Mouse (Mus musculus) stomach, embryonic 16.5 days (tissue): ENCODE data around the gene Magix. TPM values are rescaled to one million over a fixed set of nuclear protein-coding genes. Genes with fewer than 3 reads are reported as not detected.
A peak's percentile ranks its signal among the peaks of the same experiment; 100 is the strongest.

Experiments used
- ATAC-seq: fragments of 200-750 bp; cut with Nextera tagmentation; 2 replicates; pipeline ENCODE4 v1.8.0; 2017; ENCODE audit warnings: moderate number of reproducible peaks, moderate TSS enrichment; ENCODE audit not compliant: insufficient read depth, low FRiP score
- H3K27ac ChIP-seq: fragments of 300-500 bp; sonication (generic); 2 replicates; pipeline ENCODE4 v1.5.1; 2014; ENCODE audit warnings: low read length
- H3K27me3 ChIP-seq: fragments of 300-500 bp; sonication (generic); 2 replicates; pipeline ENCODE4 v1.6.1; 2014; ENCODE audit warnings: low read length, control low read depth, mixed read lengths; ENCODE audit not compliant: control insufficient read depth, insufficient read depth
- H3K36me3 ChIP-seq: fragments of 300-500 bp; sonication (generic); 2 replicates; pipeline ENCODE4 v1.6.1; 2014; ENCODE audit warnings: low read length; ENCODE audit not compliant: control insufficient read depth, insufficient read depth
- H3K4me1 ChIP-seq: fragments of 300-500 bp; sonication (generic); 2 replicates; pipeline ENCODE4 v1.6.1; 2014; ENCODE audit warnings: low read length, control low read depth, mixed read lengths; ENCODE audit not compliant: control insufficient read depth, insufficient read depth
- H3K4me2 ChIP-seq: fragments of 300-500 bp; sonication (generic); 2 replicates; pipeline ENCODE4 v1.6.1; 2014; ENCODE audit warnings: low read depth, low read length, mixed read lengths
- H3K4me3 ChIP-seq: fragments of 300-500 bp; sonication (generic); replicated peaks from 2 replicates; pipeline ENCODE4 v1.5.1; 2014; ENCODE audit warnings: mild to moderate bottlenecking, low read length
- H3K9ac ChIP-seq: fragments of 300-500 bp; sonication (generic); 2 replicates; pipeline ENCODE4 v1.6.1; 2014; ENCODE audit warnings: low read length
- H3K9me3 ChIP-seq: fragments of 300-500 bp; sonication (generic); replicated peaks from 2 replicates; pipeline ENCODE4 v1.6.1; 2016; ENCODE audit warnings: low read length, control low read depth; ENCODE audit not compliant: control insufficient read depth
- WGBS: fragments of 180-500 bp; shearing (Covaris S2); extraction: QIAGEN DNeasy Blood & Tissue Kit; methylation state at CpG from one replicate; pipeline ENCODE4 v1.1.7; 2014; 5-methylcytosine and 5-hydroxymethylcytosine counted together
- polyA plus RNA-seq: library from polyadenylated mRNA; unstranded; fragments of >200 nt; fragmentation: Nextera tagmentation; extraction: Ambion mirVana; gene quantifications from 2 replicates; pipeline ENCODE4 v1.2.1, GENCODE M21; 2015

The Magix gene
- polyA plus RNA-seq, 1 experiment from 2014 or later, result 0.87 TPM

DNA sequence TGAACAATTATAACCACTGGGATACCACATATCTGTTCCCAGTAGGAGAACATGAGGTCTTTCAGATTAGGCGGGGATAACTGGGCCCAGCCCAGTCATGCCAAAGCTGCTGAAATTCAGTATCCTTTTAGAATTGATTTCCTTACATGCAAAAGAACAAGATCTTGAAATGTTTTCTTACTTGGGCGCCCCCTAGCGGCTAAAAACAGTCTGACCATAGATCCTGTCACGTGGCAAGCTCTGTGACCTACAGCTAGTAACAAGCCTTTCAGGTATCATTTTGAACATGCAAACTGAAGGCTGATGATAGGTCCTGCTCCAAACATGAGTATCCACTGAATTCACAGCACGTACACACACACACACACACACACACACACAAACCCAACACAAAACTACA, 35.7 kb downstream of the Magix start:
- H3K27ac ChIP-seq, result no peak overlapping the region
- no peak overlapping the region for H3K9ac ChIP-seq
- H3K4me1 ChIP-seq, result no peaks in the 10 kb centered on the region
- H3K4me2 ChIP-seq, result no peak overlapping the region
- no peaks in the 10 kb centered on the region for H3K9me3 ChIP-seq
- WGBS, result 10% methylated on average over 5 of the region's 5 CpGs
- H3K4me3 ChIP-seq, result no peak overlapping the region
- H3K36me3 ChIP-seq, result no peaks in the 10 kb centered on the region
- ATAC-seq, result no peak
- no peaks in the 10 kb centered on the region for H3K27me3 ChIP-seq

DNA sequence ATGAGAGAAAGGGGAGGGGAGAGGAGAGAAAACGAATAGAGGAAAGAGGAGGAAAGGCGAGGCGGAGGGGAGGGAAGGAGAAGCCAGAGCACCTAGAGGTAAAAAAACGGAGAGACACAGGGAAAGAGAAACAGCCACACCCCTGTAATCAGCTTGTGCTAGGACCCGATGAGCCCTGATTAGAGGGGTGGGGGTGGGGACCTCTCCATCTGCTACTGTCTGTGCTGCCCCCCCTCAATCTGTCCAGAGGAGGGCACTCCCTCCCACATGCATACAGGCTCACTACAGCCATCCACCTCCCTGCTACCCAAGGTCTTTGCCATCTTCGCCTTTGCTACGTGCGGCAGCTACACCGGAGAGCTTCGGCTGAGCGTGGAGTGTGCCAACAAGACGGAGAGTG, 40.3 kb downstream of the Magix start:
- no peak for ATAC-seq
- WGBS, result 26% methylated on average over 12 of the region's 12 CpGs
- Histone ChIP-seq H3K4me1 (no peaks in the 10 kb centered on the region), H3K9ac (no peak overlapping the region), H3K4me2 (no peak overlapping the region), H3K4me3 (no peak overlapping the region), H3K27me3 (peaks cover 5% of the 10 kb centered on the region; the same call in 1 of the 2 replicates), H3K36me3 (no peaks in the 10 kb centered on the region), H3K9me3 (no peaks in the 10 kb centered on the region), H3K27ac (no peak overlapping the region)

DNA sequence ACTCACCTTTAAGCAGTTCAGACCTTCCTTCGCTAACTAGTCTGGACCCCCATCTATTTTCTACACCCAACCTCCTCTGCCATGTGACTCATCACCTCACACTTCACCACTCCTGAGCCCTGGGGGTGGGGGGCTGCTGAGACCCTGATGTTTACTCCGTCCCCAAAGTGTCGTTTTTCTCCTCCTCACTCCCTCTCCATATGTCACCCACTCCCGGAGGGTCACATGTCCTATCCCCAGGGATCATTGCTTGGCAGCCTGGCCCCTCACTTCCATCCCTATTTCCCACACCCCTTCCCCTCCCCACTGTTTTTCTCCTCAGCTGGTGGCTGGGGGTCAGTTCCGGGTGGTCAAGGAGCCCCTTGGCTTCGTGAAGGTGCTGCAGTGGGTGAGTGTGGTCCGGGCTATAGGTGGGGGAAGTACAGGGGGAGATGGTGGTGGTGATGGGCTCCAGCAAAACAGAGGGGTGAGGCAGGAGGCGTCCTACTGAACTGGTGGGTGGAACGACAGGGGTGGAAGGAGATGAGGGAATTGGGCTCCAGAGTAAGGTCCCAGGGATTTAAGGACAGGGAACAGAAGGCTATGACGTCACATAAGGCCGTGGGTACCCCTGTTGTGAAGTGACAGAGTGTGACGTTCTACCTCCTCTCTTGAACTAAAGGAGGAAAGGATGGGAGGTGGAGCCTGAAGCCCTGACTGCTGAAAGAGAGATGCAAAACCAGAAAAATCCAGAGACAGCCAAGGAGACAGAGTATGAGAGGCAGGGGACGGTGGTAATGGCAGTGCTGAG, 41.3 kb downstream of the Magix start:
- Histone ChIP-seq H3K4me3 (no peak overlapping the region), H3K27me3 (peaks cover 5% of the 10 kb centered on the region; the same call in 1 of the 2 replicates), H3K4me1 (no peaks in the 10 kb centered on the region), H3K9ac (no peak overlapping the region), H3K36me3 (no peaks in the 10 kb centered on the region), H3K4me2 (peak overlapping the region; percentile 56), H3K9me3 (no peaks in the 10 kb centered on the region), H3K27ac (no peak overlapping the region)
- no peak for ATAC-seq
- 22% methylated on average over 13 of the region's 13 CpGs for WGBS

DNA sequence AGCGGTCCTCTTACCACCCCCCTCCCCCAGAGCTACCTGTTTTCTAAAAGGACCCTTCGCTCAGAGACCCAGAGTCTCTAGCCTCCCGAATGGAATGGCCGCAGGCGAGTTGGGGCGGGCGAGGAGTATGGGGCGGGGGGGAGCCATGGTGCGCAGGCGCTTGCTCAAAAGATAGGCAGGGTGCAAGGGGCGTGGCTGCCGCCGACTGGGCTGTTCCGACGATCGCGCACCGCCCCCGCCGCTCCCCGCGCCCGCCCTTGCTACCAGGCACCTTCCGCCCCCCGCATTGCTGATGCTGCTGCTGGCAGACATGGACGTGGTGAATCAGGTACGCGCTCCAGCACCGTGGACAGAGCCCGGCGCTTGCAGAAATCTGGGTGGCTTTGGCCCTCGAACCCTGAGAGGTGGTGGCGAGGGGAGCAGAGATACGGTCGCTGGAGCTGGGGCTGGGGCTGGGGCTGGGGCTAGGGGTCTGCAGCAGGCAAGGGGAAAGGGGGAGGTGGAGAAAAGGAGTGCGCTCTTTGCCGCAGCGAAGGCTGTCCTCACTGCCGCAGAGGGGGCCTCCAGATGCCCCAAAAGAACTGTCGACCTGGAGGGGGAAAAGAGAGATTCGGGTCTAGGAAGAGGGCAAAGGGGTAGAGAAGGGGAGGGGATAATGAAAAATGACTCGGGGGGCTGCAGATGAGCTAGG, 42.5 kb downstream of the Magix start, which contains the start of gene Syp:
Syp (plus strand) TSS at position 71 of the 691 bp plus-strand sequence.
- H3K4me1 ChIP-seq, result no peaks in the 10 kb centered on the region

DNA sequence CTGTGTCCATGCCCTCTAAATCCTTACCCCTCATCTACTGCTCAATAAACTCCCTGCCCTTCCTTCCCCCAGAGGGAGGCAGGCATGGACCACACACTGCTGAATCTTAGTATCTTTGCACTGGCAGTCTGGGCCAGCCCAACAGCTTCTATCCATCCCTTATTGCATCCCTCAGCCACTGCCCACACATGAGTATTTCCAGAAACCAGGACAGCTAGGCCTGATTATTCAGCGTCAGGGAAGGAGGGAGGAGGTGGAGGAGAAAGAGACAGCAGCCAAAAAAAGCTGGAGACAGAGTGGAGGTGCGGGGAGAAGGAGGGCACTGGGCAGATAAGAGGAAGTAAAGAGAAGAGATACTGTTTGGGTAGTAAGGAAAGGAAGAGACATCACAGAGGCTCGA, 46.0 kb downstream of the Magix start:
- no peak overlapping the region for H3K4me2 ChIP-seq
- H3K9me3 ChIP-seq, result no peaks in the 10 kb centered on the region
- no peak overlapping the region for H3K4me3 ChIP-seq
- ATAC-seq, result no peak
- H3K36me3 ChIP-seq, result no peaks in the 10 kb centered on the region
- 69% methylated on average over 3 of the region's 3 CpGs for WGBS
- H3K4me1 ChIP-seq, result no peaks in the 10 kb centered on the region
- H3K27me3 ChIP-seq, result peaks cover 5% of the 10 kb centered on the region; the same call in 1 of the 2 replicates
- no peak overlapping the region for H3K9ac ChIP-seq
- no peak overlapping the region for H3K27ac ChIP-seq

More for the DNA sequence above, 42.5 kb downstream of the Magix start, which contains the start of gene Syp:
- H3K27me3 ChIP-seq, result peaks cover 5% of the 10 kb centered on the region; the same call in 1 of the 2 replicates
- H3K36me3 ChIP-seq, result no peaks in the 10 kb centered on the region
- H3K4me2 ChIP-seq, result peak within 1 kb of the TSS; percentile 56
- no peak within 1 kb of the TSS for H3K9ac ChIP-seq
- H3K4me3 ChIP-seq, result peak within 1 kb of the TSS; percentile 36
- peak; percentile 79 for ATAC-seq
- H3K9me3 ChIP-seq, result no peaks in the 10 kb centered on the region
- H3K27ac ChIP-seq, result no peak within 1 kb of the TSS
- 16% methylated on average over 42 of the region's 42 CpGs for WGBS

DNA sequence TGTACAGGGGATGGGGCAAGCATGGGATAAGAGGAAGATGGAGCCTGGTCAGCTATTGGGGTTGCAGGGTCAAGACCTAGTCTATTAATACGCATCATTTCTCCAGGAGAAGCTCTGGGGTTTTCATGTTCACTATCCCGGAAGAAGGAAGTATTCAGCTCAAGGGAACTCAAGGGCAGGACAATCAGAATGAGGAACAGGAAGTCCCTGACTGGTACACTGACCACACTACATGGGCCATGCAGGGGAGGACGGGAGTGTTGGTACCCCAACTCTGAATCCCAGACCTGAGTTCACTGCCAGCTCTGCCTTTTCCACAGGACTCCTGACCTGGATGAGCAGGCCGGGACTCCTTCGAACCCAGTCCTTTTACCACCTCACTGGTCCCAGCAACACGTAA, 48.5 kb downstream of the Magix start:
- Histone ChIP-seq H3K27ac (no peak overlapping the region), H3K4me1 (no peaks in the 10 kb centered on the region), H3K4me3 (no peak overlapping the region), H3K27me3 (no peaks in the 10 kb centered on the region), H3K4me2 (no peak overlapping the region), H3K36me3 (no peaks in the 10 kb centered on the region), H3K9me3 (no peaks in the 10 kb centered on the region), H3K9ac (no peak overlapping the region)
- 90% methylated on average over 6 of the region's 6 CpGs for WGBS
- no peak for ATAC-seq

Other genes starting within 250 kb of the Magix start
- gene Foxp3, start 107.6 kb downstream of the Magix start, polyA plus RNA-seq, result 0.16 TPM in 1 of 2 replicates, not detected in the other
- gene Ppp1r3f, start 107.0 kb downstream of the Magix start, polyA plus RNA-seq, result 0.89 and 1.4 TPM in 2 replicates
- gene Ccdc22, start 75.7 kb downstream of the Magix start, polyA plus RNA-seq, result 28.5 and 29.6 TPM in 2 replicates
- 0.05 TPM in 1 of 2 replicates, not detected in the other for gene Cacna1f, start 74.2 kb downstream of the Magix start, polyA plus RNA-seq
- 9.8 and 10.3 TPM in 2 replicates for gene Syp, start 42.8 kb downstream of the Magix start, polyA plus RNA-seq
- gene Prickle3, start 24.0 kb downstream of the Magix start, polyA plus RNA-seq, result 11.1 and 12.7 TPM in 2 replicates
- gene Plp2, start 9.9 kb downstream of the Magix start, polyA plus RNA-seq, result 233 and 283 TPM in 2 replicates
- gene Gpkow, start 15.9 kb upstream of the Magix start, polyA plus RNA-seq, result 37.9 and 38.4 TPM in 2 replicates
- 36.5 and 36.7 TPM in 2 replicates for gene Wdr45, start 33.1 kb upstream of the Magix start, polyA plus RNA-seq
- not detected in 2 replicates for gene Gm45208, start 41.0 kb upstream of the Magix start, polyA plus RNA-seq
- 59.4 and 63.1 TPM in 2 replicates for gene Praf2, start 47.2 kb upstream of the Magix start, polyA plus RNA-seq
- gene Ccdc120, start 69.7 kb upstream of the Magix start, polyA plus RNA-seq, result 17.9 and 18.2 TPM in 2 replicates
- gene Tfe3, start 81.3 kb upstream of the Magix start, polyA plus RNA-seq, result 21.7 and 25.2 TPM in 2 replicates
- 42.4 and 47.8 TPM in 2 replicates for gene Gripap1, start 108.5 kb upstream of the Magix start, polyA plus RNA-seq
- gene Kcnd1, start 141.0 kb upstream of the Magix start, polyA plus RNA-seq, result 1.7 and 2.0 TPM in 2 replicates
- gene Otud5, start 160.1 kb upstream of the Magix start, polyA plus RNA-seq, result 25.3 and 28.6 TPM in 2 replicates
- gene Pim2, start 197.0 kb upstream of the Magix start, polyA plus RNA-seq, result 10.9 and 11.1 TPM in 2 replicates
- 45.0 and 47.0 TPM in 2 replicates for gene Slc35a2, start 202.8 kb upstream of the Magix start, polyA plus RNA-seq
- 99.8 and 104 TPM in 2 replicates for gene Pqbp1, start 218.0 kb upstream of the Magix start, polyA plus RNA-seq
- gene Timm17b, start 218.1 kb upstream of the Magix start, polyA plus RNA-seq, result 142 and 143 TPM in 2 replicates
- not detected in 2 replicates for gene Gm10491, start 226.6 kb upstream of the Magix start, polyA plus RNA-seq
- not detected in 2 replicates for gene Gm10490, start 228.3 kb upstream of the Magix start, polyA plus RNA-seq
- 7.6 and 8.6 TPM in 2 replicates for gene Pcsk1n, start 238.6 kb upstream of the Magix start, polyA plus RNA-seq
- gene Eras, start 247.4 kb upstream of the Magix start, polyA plus RNA-seq, result not detected in 2 replicates